Mouse (Mus musculus): ENCODE results near the gene Fam219a. TPM values are rescaled to one million over a fixed set of nuclear protein-coding genes. Genes with fewer than 3 reads are reported as not detected.
A peak's percentile ranks its signal among the peaks of the same experiment; 100 is the strongest.

Fam219a gene
- polyA plus RNA-seq, 1 experiment from 2014 or later, result 11.9 TPM

DNA sequence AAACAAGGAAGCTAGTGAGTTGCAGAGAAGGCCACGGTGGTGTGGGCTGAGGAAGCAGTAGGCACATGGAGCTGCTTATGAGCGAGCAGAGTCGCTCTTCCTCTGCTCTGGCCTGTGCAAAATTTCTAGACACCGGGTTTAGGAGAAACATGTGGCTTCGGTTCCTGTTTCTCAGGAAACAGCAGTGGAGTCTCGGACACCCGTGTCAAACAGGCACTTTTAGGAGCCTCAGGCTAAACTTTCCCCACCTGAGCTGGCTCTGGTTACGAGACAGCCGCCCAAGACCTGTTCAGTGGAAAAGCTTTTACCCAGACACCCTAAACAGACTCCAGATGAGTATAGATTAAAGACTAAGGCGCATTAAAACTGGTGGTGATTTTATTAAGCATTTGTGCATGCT is 100.1 kb downstream of the Fam219a start:
- Histone ChIP-seq H3K4me3 (no peak overlapping the region), H3K4me2 (replicated peaks) (no peak overlapping the region), H3K4me1 (peaks cover 35% of the 10 kb centered on the region), H3K36me3 (0 out of 2 replicates have a peak, but pooled peaks cover 6% of the 10 kb centered on the region), H3K27ac (replicated peaks) (no peak overlapping the region), H3K9me3 (no peaks in the 10 kb centered on the region), H3K9ac (replicated peaks) (0 out of 2 replicates have a peak overlapping the region, but pooled peaks have one; percentile 3), H3K27me3 (no peaks in the 10 kb centered on the region)
- ATAC-seq (ENCODE audit: low FRiP score, low read depth), result no peak
- 87% methylated on average over 10 of the region's 10 CpGs for WGBS

DNA sequence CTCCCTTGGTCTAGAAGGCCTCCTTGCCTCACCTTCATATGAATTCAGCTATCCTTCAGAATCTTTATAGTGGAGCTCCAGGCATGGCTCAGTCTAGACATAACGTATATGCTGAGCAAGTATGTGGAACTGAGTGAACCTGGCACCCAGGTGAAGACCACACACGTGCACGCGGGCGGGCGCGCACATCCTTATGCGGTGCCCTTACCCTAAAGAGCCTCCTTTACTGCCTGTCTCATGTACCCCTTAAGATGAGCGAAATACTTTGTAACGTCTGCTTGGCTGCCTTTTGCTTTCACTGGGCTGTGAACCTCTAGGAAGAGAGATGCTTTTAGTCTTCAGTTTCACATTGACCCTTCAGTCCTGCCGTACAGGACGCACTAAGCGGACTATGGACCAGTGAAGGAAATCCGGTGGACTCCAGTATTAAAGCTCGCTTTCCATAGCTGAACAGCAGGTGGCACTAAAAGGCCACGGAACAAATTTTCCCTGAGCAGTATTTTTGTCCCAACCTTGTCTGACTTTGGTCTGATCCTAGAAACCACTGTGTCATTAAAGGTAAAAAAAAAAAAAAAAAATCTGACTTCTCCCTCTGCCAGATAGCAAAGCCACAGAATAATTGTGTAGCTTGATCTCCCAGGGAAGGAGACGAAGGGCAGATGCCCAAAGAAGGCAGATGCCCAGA is 100.8 kb downstream of the Fam219a start:
- no peak for ATAC-seq (ENCODE audit: low FRiP score, low read depth)
- Histone ChIP-seq H3K27ac (replicated peaks) (no peak overlapping the region), H3K27me3 (no peaks in the 10 kb centered on the region), H3K9me3 (no peaks in the 10 kb centered on the region), H3K4me1 (peaks cover 42% of the 10 kb centered on the region), H3K4me2 (replicated peaks) (no peak overlapping the region), H3K4me3 (no peak overlapping the region), H3K36me3 (0 out of 2 replicates have a peak, but pooled peaks cover under 1% of the 10 kb centered on the region), H3K9ac (replicated peaks) (no peak overlapping the region)
- 62% methylated on average over 17 of the region's 17 CpGs for WGBS

Other genes starting within 250 kb of the Fam219a start
- 80.3 and 81.2 TPM in 2 replicates for gene Ubap1, start 220.5 kb downstream of the Fam219a start, polyA plus RNA-seq (2016; fragmentation: Nextera tagmentation; extraction: Ambion mirVana)
- 11.9 and 12.6 TPM in 2 replicates for gene Kif24, start 104.7 kb downstream of the Fam219a start, polyA plus RNA-seq (2016; fragmentation: Nextera tagmentation; extraction: Ambion mirVana)
- gene Nudt2, start 104.4 kb downstream of the Fam219a start, polyA plus RNA-seq (2016; fragmentation: Nextera tagmentation; extraction: Ambion mirVana), result 56.9 and 63.5 TPM in 2 replicates
- 8.5 and 8.7 TPM in 2 replicates for gene AI464131, start 66.5 kb downstream of the Fam219a start, polyA plus RNA-seq (2016; fragmentation: Nextera tagmentation; extraction: Ambion mirVana)
- gene 1110017D15Rik, start 52.2 kb downstream of the Fam219a start, polyA plus RNA-seq (2016; fragmentation: Nextera tagmentation; extraction: Ambion mirVana), result 5.0 and 5.5 TPM in 2 replicates
- gene Dnaic1, start 237 bp upstream of the Fam219a start, polyA plus RNA-seq (2016; fragmentation: Nextera tagmentation; extraction: Ambion mirVana), result 2.3 and 2.5 TPM in 2 replicates
- 59.3 and 65.4 TPM in 2 replicates for gene Enho, start 70.8 kb upstream of the Fam219a start, polyA plus RNA-seq (2016; fragmentation: Nextera tagmentation; extraction: Ambion mirVana)
- gene Cntfr, start 127.6 kb upstream of the Fam219a start, polyA plus RNA-seq (2016; fragmentation: Nextera tagmentation; extraction: Ambion mirVana), result 35.0 and 43.5 TPM in 2 replicates
- gene Il11ra1, start 130.5 kb upstream of the Fam219a start, polyA plus RNA-seq (2016; fragmentation: Nextera tagmentation; extraction: Ambion mirVana), result 63.1 and 76.5 TPM in 2 replicates
- 68.7 and 69.3 TPM in 2 replicates for gene Rpp25l, start 144.0 kb upstream of the Fam219a start, polyA plus RNA-seq (2016; fragmentation: Nextera tagmentation; extraction: Ambion mirVana)
- 184 and 185 TPM in 2 replicates for gene Dctn3, start 153.6 kb upstream of the Fam219a start, polyA plus RNA-seq (2016; fragmentation: Nextera tagmentation; extraction: Ambion mirVana)
- gene Arid3c, start 161.6 kb upstream of the Fam219a start, polyA plus RNA-seq (2016; fragmentation: Nextera tagmentation; extraction: Ambion mirVana), result 0.26 and 0.54 TPM in 2 replicates
- 22.0 and 25.5 TPM in 2 replicates for gene Galt, start 185.7 kb upstream of the Fam219a start, polyA plus RNA-seq (2016; fragmentation: Nextera tagmentation; extraction: Ambion mirVana)
- gene Sigmar1, start 186.6 kb upstream of the Fam219a start, polyA plus RNA-seq (2016; fragmentation: Nextera tagmentation; extraction: Ambion mirVana), result 50.4 and 55.3 TPM in 2 replicates
- 119 and 134 TPM in 2 replicates for gene Ccl27a, start 204.7 kb upstream of the Fam219a start, polyA plus RNA-seq (2016; fragmentation: Nextera tagmentation; extraction: Ambion mirVana)